Mouse (Mus musculus) stomach, postnatal 0 days (tissue): Measurements from ENCODE around the gene Zfp609. TPM values are rescaled to one million over a fixed set of nuclear protein-coding genes. Genes with fewer than 3 reads are reported as not detected.

ENCODE experiments used
- ATAC-seq: fragments of 200-750 bp; cut with Nextera tagmentation; 2 replicates; pipeline ENCODE4 v1.8.0; 2017; ENCODE audit not compliant: low FRiP score, low TSS enrichment
- DNase-seq: peaks from one replicate; pipeline ENCODE4 v3.0.0-alpha.2; 2016; ENCODE audit warnings: low spot score
- H3K27ac ChIP-seq: fragments of 300-500 bp; sonication (generic); replicated peaks from 2 replicates; pipeline ENCODE4 v1.5.1; 2014; ENCODE audit warnings: mild to moderate bottlenecking, control low read depth
- H3K27me3 ChIP-seq: fragments of 300-500 bp; sonication (generic); 2 replicates; pipeline ENCODE4 v1.6.1; 2014; ENCODE audit warnings: low read length; ENCODE audit not compliant: control insufficient read depth, insufficient read depth
- H3K36me3 ChIP-seq: fragments of 300-500 bp; sonication (generic); 2 replicates; pipeline ENCODE4 v1.6.1; 2014; ENCODE audit warnings: low read length, mixed read lengths; ENCODE audit not compliant: control insufficient read depth, insufficient read depth
- H3K4me1 ChIP-seq: fragments of 300-500 bp; sonication (generic); replicated peaks from 2 replicates; pipeline ENCODE4 v1.6.1; 2014; ENCODE audit warnings: antibody characterized with exemption; ENCODE audit not compliant: control insufficient read depth, insufficient read depth
- H3K4me2 ChIP-seq: fragments of 300-500 bp; sonication (generic); replicated peaks from 2 replicates; pipeline ENCODE4 v1.6.1; 2014; ENCODE audit warnings: low read depth, mild to moderate bottlenecking, control low read depth, moderate library complexity
- H3K4me3 ChIP-seq: fragments of 300-500 bp; sonication (generic); 2 replicates; pipeline ENCODE4 v1.5.1; 2014; ENCODE audit warnings: low read depth, low read length, control low read depth
- H3K9ac ChIP-seq: fragments of 300-500 bp; sonication (generic); 2 replicates; pipeline ENCODE4 v1.6.1; 2014; ENCODE audit warnings: mild to moderate bottlenecking, low read length, control low read depth, mixed read lengths
- H3K9me3 ChIP-seq: fragments of 300-500 bp; sonication (generic); 2 replicates; pipeline ENCODE4 v1.6.1; 2016; ENCODE audit warnings: low read length; ENCODE audit not compliant: control insufficient read depth
- CTCF ChIP-seq: IDR thresholded peaks from 2 replicates; pipeline ENCODE4 v1.5.1; 2016; ENCODE audit warnings: antibody characterized with exemption, low read depth, mild to moderate bottlenecking, moderate library complexity
- EP300 ChIP-seq: optimal IDR thresholded peaks from 2 replicates; pipeline ENCODE3; 2016; ENCODE audit warnings: antibody characterized with exemption
- WGBS: fragments of 180-500 bp; shearing (Covaris S2); extraction: QIAGEN DNeasy Blood & Tissue Kit; methylation state at CpG from one replicate; pipeline ENCODE4 v1.1.7; 2014; 5-methylcytosine and 5-hydroxymethylcytosine counted together
- polyA plus RNA-seq: library from polyadenylated mRNA; unstranded; fragments of >200 nt; fragmentation: Nextera tagmentation; extraction: Ambion mirVana; gene quantifications from 2 replicates; pipeline ENCODE4 v1.2.1, GENCODE M21; 2015

Gene Zfp609
- polyA plus RNA-seq: 2.4 and 2.7 TPM in 2 replicates

DNA sequence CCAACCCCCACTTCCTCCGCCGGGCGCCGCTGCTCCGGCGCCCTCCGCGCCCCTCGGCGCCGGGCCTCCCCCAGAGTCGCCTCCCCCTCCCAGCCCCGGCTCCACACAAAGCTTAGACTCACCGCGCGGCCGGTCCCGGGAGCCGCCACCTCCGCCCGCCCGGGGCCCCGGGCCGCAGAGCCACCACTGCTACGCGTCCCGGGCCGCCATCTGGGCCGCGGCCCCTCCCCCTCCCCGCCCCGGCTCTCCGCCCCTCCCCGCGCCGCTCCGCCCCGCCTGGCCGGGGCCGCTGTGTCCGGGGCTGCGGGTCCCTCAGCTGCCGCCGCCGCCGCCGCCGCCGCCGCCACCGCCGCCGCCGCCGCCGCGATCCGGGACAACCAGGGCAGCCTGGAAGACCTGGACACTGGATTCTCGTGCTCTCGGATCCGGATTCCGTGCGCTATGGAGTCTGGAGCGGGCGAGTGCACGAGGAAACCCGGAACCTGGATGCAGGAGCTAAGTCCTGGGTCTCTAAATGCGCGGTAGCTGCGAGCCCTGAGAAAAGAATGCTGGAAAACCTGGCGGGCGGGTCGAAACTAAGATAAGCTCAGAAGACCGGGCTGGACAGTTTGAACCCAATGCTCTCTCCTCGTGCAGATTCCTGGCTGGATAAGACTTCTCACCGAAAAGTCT, at the start of gene Zfp609:
Gene Zfp609, minus strand, starts transcription at position 221 of the 672 bp plus-strand sequence.
- Histone ChIP-seq H3K4me3 (peak within 1 kb of the TSS; percentile 84), H3K27me3 (no peaks in the 10 kb centered on the region), H3K4me1 (peaks cover 8% of the 10 kb centered on the region; the same call in 1 of the 2 replicates), H3K4me2 (peak within 1 kb of the TSS; percentile 67), H3K9me3 (no peaks in the 10 kb centered on the region), H3K9ac (peak within 1 kb of the TSS; percentile 96), H3K36me3 (no peaks in the 10 kb centered on the region), H3K27ac (peak within 1 kb of the TSS; percentile 99)
- ATAC-seq: peak; percentile 91
- peak; percentile 96 for DNase-seq
- WGBS: under 1% methylated on average over 63 of the region's 76 CpGs
- TF ChIP-seq CTCF (no peak), EP300 (peak; percentile 53)

DNA sequence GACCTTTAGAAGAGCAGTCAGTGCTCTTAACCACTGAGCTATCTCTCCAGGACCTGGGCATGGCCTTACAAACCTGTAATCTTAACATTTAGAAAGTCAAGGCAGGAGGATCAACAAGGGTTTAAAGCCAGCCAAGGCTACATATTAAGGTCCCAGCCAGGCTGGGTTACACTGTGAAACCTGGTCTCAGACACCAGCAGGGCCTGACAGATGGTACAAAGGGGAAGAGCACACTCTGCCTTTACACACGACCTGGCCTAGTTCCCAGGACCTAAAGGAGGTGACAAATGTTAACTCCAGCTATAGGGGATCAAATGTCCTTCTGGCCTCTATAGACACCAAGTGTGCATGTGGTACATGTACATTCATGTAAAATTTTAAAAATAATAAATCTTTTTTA, 32.3 kb upstream of the Zfp609 start:
- Histone ChIP-seq H3K27me3 (no peaks in the 10 kb centered on the region), H3K9ac (no peak overlapping the region), H3K9me3 (no peaks in the 10 kb centered on the region), H3K4me1 (no peaks in the 10 kb centered on the region), H3K36me3 (peaks cover 20% of the 10 kb centered on the region), H3K4me2 (no peak overlapping the region), H3K27ac (no peak overlapping the region), H3K4me3 (no peak overlapping the region)
- no peak for DNase-seq
- TF ChIP-seq EP300 (no peak), CTCF (no peak)
- ATAC-seq: no peak
- WGBS: 66% methylated on average over 1 of the region's 1 CpGs

DNA sequence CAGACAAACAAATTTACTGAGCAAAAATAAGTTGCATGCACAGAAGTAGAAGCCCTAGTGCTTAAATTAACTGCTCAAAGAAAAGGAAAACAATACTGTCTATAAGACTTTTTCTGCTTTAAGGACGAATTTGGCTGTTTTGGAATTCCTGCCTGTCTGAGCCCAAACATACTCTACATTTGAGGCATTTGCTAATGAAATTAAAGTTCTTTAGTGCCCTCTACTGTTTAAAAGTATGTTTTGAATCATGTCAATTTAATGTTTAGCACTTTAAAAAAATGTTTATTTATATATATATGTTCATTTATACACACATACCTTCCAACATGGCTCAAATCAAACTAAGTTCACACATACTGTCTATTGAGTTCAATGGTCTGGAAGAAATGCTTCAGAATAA, 22.8 kb upstream of the Zfp609 start:
- ATAC-seq (no peak), DNase-seq (no peak)
- H3K4me2 ChIP-seq: no peak overlapping the region
- peaks cover 9% of the 10 kb centered on the region for H3K36me3 ChIP-seq
- H3K27ac ChIP-seq: no peak overlapping the region
- TF ChIP-seq EP300: no peak
- TF ChIP-seq CTCF: peak; percentile 67
- no peaks in the 10 kb centered on the region for H3K27me3 ChIP-seq
- no peak overlapping the region for H3K4me3 ChIP-seq
- 6% methylated on average over 1 of the region's 1 CpGs for WGBS
- H3K9ac ChIP-seq: no peak overlapping the region
- no peaks in the 10 kb centered on the region for H3K4me1 ChIP-seq
- H3K9me3 ChIP-seq: no peaks in the 10 kb centered on the region

DNA sequence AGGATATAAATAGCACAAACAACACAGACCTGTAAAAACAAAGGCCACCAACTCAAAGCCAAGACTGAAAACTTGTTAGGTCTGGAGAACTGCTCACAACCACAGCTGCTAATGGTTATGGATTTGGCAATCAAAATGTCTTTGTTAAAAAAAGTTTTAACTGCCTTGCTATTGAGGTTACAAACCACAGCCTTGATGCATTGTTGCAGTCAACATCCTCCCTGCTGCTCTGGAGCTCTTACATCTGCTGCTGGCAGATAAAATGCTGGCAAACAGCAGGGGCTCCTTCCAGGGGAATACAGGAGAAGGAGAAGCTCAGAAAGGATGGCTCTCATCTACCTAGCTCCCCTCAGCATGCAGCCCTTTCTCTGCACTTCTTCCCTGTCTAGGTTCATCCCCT, 20.8 kb upstream of the Zfp609 start:
- no peak overlapping the region for H3K4me2 ChIP-seq
- ATAC-seq (no peak), DNase-seq (no peak)
- H3K36me3 ChIP-seq: peaks cover 6% of the 10 kb centered on the region; the same call in 1 of the 2 replicates
- H3K4me3 ChIP-seq: no peak overlapping the region
- H3K9me3 ChIP-seq: no peaks in the 10 kb centered on the region
- H3K27me3 ChIP-seq: no peaks in the 10 kb centered on the region
- no peak overlapping the region for H3K9ac ChIP-seq
- H3K4me1 ChIP-seq: no peaks in the 10 kb centered on the region
- H3K27ac ChIP-seq: no peak overlapping the region
- TF ChIP-seq CTCF (no peak), EP300 (no peak)

DNA sequence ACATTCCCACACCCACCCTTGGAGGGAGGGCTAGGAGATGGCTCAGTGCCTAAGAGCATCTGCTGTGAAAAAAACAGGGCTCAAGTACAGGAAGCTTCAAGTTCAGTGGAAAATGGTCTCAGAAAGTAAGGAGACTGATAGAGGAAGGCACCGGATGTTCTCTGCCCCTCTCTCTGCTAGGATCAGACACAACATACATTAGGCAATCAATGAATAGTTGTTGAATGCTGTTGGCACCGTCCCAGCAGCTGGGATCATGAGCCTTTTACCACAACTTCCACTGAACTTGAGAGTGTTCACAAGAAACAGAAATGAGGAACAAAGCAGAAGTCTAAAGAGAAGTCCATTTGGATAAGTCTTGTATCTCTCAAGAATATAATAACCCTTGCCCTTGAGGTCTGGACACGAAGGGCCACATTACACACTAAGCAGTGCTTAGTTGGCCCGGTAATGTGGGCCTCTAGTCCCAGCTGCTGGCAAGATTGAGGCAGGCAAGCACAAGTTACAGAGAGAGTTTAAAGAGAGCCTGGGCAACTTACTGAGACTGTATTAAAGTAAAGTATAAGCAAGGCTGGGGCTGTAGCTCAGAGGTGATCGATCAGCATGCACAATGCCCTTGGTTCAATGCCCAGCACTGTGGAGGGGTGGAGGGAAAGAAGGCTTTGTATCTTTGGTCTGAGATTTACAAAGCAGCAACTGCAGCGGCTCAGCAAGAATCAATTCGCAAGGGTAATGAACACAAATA, 17.2 kb upstream of the Zfp609 start:
- H3K36me3 ChIP-seq: peaks cover 4% of the 10 kb centered on the region; the same call in 1 of the 2 replicates
- no peak overlapping the region for H3K9ac ChIP-seq
- no peak overlapping the region for H3K4me3 ChIP-seq
- no peaks in the 10 kb centered on the region for H3K9me3 ChIP-seq
- no peak for DNase-seq
- no peaks in the 10 kb centered on the region for H3K4me1 ChIP-seq
- H3K27me3 ChIP-seq: no peaks in the 10 kb centered on the region
- WGBS: 59% methylated on average over 7 of the region's 7 CpGs
- TF ChIP-seq EP300: no peak
- TF ChIP-seq CTCF: no peak
- ATAC-seq: no peak
- H3K27ac ChIP-seq: no peak overlapping the region; the same call in 1 of the 2 replicates
- no peak overlapping the region for H3K4me2 ChIP-seq

DNA sequence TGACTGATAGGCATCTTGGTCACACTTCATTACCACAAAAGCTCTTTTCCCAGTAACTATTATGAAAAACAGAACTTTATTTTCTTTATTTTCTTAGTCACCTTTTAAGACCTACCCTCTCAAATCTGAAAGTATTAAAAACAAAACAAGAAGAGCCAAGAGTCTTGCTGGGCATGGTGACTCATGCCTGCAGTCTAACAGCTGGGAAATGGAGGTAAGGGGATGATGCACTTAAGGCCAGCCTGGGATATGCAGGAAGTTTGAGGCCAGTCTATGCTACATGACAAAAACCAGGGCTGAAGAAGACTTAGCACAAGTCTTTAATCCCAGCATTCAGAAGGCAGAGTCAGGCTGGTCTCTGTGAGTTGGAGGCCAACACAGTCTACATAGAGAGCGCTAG, 12.5 kb upstream of the Zfp609 start:
- H3K27me3 ChIP-seq: no peaks in the 10 kb centered on the region

More for the DNA sequence above, 12.5 kb upstream of the Zfp609 start:
- Histone ChIP-seq H3K9ac (no peak overlapping the region), H3K4me3 (no peak overlapping the region), H3K36me3 (peaks cover 4% of the 10 kb centered on the region; the same call in 1 of the 2 replicates), H3K4me2 (no peak overlapping the region), H3K9me3 (no peaks in the 10 kb centered on the region), H3K4me1 (no peaks in the 10 kb centered on the region), H3K27ac (no peak overlapping the region)
- ATAC-seq (no peak), DNase-seq (no peak)
- 100% methylated on average over 1 of the region's 1 CpGs for WGBS
- TF ChIP-seq EP300: no peak
- no peak for TF ChIP-seq CTCF
